Mouse (Mus musculus): Measurements from ENCODE around the gene Clec4a1. TPM values are rescaled to one million over a fixed set of nuclear protein-coding genes. Genes with fewer than 3 reads are reported as not detected.
A peak's percentile ranks its signal among the peaks of the same experiment; 100 is the strongest.

Clec4a1 gene
- 0.90 and 1.2 TPM in 2 replicates for polyA plus RNA-seq (2012; rRNA removed)

DNA sequence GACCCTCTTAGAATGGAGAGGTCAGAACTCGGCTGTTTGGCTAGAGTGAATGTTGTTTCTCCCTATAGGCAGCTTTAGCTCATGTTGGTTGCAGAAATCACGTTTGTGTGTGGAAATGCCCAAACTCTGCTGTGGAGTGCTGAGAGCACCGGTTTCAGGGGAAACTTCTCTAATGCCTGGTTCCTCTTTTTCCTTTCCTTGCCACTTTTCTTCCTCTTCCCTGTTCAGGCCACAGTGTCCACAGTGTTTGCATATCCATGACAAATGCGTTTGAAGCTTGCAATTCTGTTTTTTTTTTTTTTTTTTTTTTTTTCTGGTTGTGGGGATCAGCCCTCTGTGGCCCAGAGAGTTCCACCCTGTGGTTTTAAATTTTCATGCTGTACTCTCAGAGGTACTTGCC lies at the start of gene Clec4a1:
Gene Clec4a1, plus strand, starts transcription at position 398 of the 400 bp plus-strand sequence.
- TF ChIP-seq POLR2A (IDR thresholded peaks at IDR 0.05; ENCODE audit: borderline replicate concordance, extremely low read depth, insufficient read depth, insufficient read length, poor library complexity, severe bottlenecking) (no peak), CTCF (IDR thresholded peaks at IDR 0.05; ENCODE audit: borderline replicate concordance, extremely low read depth, insufficient read depth, insufficient read length) (no peak)
- no peak for DNase-seq (ENCODE audit: low read depth)

- no peak for DNase-seq (ENCODE audit: low read depth)
- no peak for TF ChIP-seq CTCF (IDR thresholded peaks at IDR 0.05; ENCODE audit: borderline replicate concordance, extremely low read depth, insufficient read depth, insufficient read length)
- no peak for TF ChIP-seq POLR2A (IDR thresholded peaks at IDR 0.05; ENCODE audit: borderline replicate concordance, extremely low read depth, insufficient read depth, insufficient read length, poor library complexity, severe bottlenecking)
These were observed 48.8 kb upstream of the Clec4a1 start for GRCm38 (mm10) chr6:122872800-122873199.

GRCm38 (mm10) chr6:122873871-122874719 lies 47.6 kb upstream of the Clec4a1 start, which contains the start of gene Necap1:
TSS of gene Necap1 (plus strand) at chr6:122874474.
- peak; percentile 87 for TF ChIP-seq POLR2A (IDR thresholded peaks at IDR 0.05; ENCODE audit: borderline replicate concordance, extremely low read depth, insufficient read depth, insufficient read length, poor library complexity, severe bottlenecking)
- TF ChIP-seq CTCF (IDR thresholded peaks at IDR 0.05; ENCODE audit: borderline replicate concordance, extremely low read depth, insufficient read depth, insufficient read length) = peak; percentile 92
- peak; percentile 98 for DNase-seq (ENCODE audit: low read depth)

GRCm38 (mm10) chr6:122874720-122875389 lies 46.8 kb upstream of the Clec4a1 start:
- TF ChIP-seq CTCF (IDR thresholded peaks at IDR 0.05; ENCODE audit: borderline replicate concordance, extremely low read depth, insufficient read depth, insufficient read length) (no peak), POLR2A (IDR thresholded peaks at IDR 0.05; ENCODE audit: borderline replicate concordance, extremely low read depth, insufficient read depth, insufficient read length, poor library complexity, severe bottlenecking) (no peak)
- peak; percentile 72 for DNase-seq (ENCODE audit: low read depth)

DNA sequence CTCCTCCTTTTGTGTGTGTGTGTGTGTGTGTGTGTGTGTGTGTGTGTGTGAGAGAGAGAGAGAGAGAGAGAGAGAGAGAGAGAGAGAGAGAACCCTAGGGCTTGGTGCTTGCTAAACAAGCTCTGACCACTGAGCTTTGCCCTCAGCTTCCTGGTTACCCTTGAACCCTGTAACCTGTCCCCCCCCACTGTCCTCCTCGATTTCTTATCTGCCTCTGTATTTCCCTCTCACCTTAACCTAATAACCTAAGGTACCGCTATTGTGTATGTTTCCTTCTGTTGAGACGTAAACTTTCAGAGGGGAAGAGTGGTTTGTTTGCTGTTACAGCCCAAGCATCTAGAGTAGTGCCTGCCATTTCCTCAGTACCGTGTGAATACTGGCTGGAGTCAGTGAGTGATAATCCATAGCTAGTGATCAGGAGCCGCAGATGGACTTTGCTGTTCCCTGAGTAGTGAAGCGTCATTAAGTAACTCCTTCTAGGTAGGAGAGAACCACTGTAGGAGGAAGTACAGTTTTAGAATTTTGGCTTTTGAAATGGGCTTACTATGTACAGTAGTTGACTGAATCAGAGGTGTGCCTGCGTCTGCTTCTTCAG lies 42.4 kb upstream of the Clec4a1 start:
- no peak for DNase-seq (ENCODE audit: low read depth)
- no peak for TF ChIP-seq POLR2A (IDR thresholded peaks at IDR 0.05; ENCODE audit: borderline replicate concordance, extremely low read depth, insufficient read depth, insufficient read length, poor library complexity, severe bottlenecking)
- TF ChIP-seq CTCF (IDR thresholded peaks at IDR 0.05; ENCODE audit: borderline replicate concordance, extremely low read depth, insufficient read depth, insufficient read length) = no peak

- DNase-seq (ENCODE audit: low read depth) = no peak
- no peak for TF ChIP-seq POLR2A (IDR thresholded peaks at IDR 0.05; ENCODE audit: borderline replicate concordance, extremely low read depth, insufficient read depth, insufficient read length, poor library complexity, severe bottlenecking)
- TF ChIP-seq CTCF (IDR thresholded peaks at IDR 0.05; ENCODE audit: borderline replicate concordance, extremely low read depth, insufficient read depth, insufficient read length) = no peak
These were observed 41.7 kb upstream of the Clec4a1 start for GRCm38 (mm10) chr6:122879781-122880505.

DNA sequence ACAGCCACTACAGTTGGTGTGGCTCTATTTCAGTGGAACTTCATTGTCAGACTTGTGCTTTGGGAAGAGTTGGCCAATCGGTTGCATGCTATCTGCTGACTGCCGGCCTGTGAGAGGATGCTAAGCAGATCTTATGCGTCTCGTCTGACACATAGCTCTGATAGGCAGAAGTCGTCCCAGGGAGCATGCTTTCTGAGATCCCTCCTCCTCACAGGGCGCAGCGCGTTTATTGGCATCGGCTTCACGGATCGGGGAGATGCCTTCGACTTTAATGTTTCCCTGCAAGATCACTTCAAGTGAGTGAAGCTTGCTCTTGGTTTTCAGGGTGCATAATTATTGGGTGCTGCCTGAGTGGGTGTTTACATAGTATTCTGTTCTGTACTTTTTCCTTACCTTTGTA lies 40.4 kb upstream of the Clec4a1 start:
- TF ChIP-seq POLR2A (IDR thresholded peaks at IDR 0.05; ENCODE audit: borderline replicate concordance, extremely low read depth, insufficient read depth, insufficient read length, poor library complexity, severe bottlenecking) = no peak
- no peak for TF ChIP-seq CTCF (IDR thresholded peaks at IDR 0.05; ENCODE audit: borderline replicate concordance, extremely low read depth, insufficient read depth, insufficient read length)
- DNase-seq (ENCODE audit: low read depth) = no peak

DNA sequence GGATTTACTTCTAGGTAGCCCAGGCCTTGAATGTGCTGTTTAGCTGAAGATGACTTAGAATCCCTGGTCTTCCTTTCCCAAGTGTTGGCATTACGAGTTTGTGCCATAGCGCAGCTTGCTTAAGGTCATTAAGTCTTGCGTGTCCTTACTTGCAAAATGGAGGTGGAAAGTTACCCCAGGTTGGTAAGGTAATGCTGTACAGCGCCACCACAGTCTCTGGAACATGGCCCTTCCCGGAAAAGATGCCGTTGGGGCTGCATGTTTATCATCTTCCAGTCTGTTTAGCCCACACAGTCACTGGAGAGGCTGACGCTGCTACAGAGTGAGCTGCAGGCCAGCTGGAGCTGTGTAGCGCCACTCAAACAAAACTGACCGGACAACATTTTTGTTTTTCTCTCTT lies 38.0 kb upstream of the Clec4a1 start:
- DNase-seq (ENCODE audit: low read depth) = no peak
- TF ChIP-seq CTCF (IDR thresholded peaks at IDR 0.05; ENCODE audit: borderline replicate concordance, extremely low read depth, insufficient read depth, insufficient read length) (no peak), POLR2A (IDR thresholded peaks at IDR 0.05; ENCODE audit: borderline replicate concordance, extremely low read depth, insufficient read depth, insufficient read length, poor library complexity, severe bottlenecking) (no peak)

GRCm38 (mm10) chr6:122889599-122889998 lies 32.0 kb upstream of the Clec4a1 start:
- DNase-seq (ENCODE audit: low read depth) = no peak
- no peak for TF ChIP-seq CTCF (IDR thresholded peaks at IDR 0.05; ENCODE audit: borderline replicate concordance, extremely low read depth, insufficient read depth, insufficient read length)
- TF ChIP-seq POLR2A (IDR thresholded peaks at IDR 0.05; ENCODE audit: borderline replicate concordance, extremely low read depth, insufficient read depth, insufficient read length, poor library complexity, severe bottlenecking) = no peak

DNA sequence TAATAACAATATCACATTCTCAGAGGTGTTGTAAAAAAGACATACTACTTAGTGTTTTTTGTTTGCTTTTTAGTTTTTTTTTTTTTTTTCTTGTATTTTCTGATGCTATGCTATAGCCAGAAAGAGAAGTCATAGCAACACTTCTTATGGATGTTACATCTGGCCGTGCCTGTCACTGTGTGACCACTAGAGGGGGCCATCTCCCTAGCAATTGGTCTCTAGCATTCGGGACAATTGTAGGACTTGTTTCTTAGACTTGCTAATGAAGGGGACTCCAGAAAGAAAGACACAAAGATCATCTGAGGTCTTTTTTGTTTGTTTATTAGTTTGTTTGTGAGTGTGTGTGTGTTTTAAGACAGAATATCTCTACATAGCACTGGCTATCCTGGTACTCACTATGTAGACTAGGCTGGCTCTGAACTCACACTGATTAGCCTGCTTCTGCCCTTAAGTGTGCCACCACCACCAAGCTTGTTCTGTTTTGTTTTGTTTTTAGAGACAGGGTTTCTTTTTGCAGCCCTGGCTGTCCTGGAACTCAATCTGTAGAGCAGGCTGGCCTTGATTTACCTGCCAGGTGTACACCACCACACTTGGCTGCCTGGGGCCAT lies 29.1 kb upstream of the Clec4a1 start:
- DNase-seq (ENCODE audit: low read depth) = peak; percentile 80
- TF ChIP-seq CTCF (IDR thresholded peaks at IDR 0.05; ENCODE audit: borderline replicate concordance, extremely low read depth, insufficient read depth, insufficient read length) (peak; percentile 79; the same call in 1 of the 2 replicates), POLR2A (IDR thresholded peaks at IDR 0.05; ENCODE audit: borderline replicate concordance, extremely low read depth, insufficient read depth, insufficient read length, poor library complexity, severe bottlenecking) (no peak)

Data from brain, embryonic 14.5 days (tissue).